Mouse (Mus musculus) lung, postnatal 0 days (tissue): ENCODE measurements at regions not wholly inside any gene's neighbourhood (a gene's known extent, or its start where the extent isn't known, plus 50 kb on each side); places are given as distances from the start of the nearest gene placed in this dataset.

Experiments used
- ATAC-seq: fragments of 200-750 bp; cut with Nextera tagmentation; 2 replicates; pipeline ENCODE4 v1.8.0; 2017; ENCODE audit warnings: moderate library complexity
- DNase-seq: peaks from one replicate; pipeline ENCODE4 v3.0.0-alpha.2; 2016; ENCODE audit warnings: low spot score
- H3K27ac ChIP-seq: fragments of 300-500 bp; sonication (generic); 2 replicates; pipeline ENCODE4 v1.5.1; 2014; ENCODE audit warnings: antibody characterized with exemption, mild to moderate bottlenecking, low read length, mixed read lengths
- H3K27me3 ChIP-seq: fragments of 300-500 bp; sonication (generic); replicated peaks from 2 replicates; pipeline ENCODE4 v1.6.1; 2014; ENCODE audit warnings: low read length, mixed read lengths; ENCODE audit not compliant: insufficient read depth
- H3K36me3 ChIP-seq: fragments of 300-500 bp; sonication (generic); 2 replicates; pipeline ENCODE4 v1.6.1; 2014; ENCODE audit warnings: low read length, mixed read lengths; ENCODE audit not compliant: insufficient read depth
- H3K4me1 ChIP-seq: fragments of 300-500 bp; sonication (generic); 2 replicates; pipeline ENCODE4 v1.6.1; 2014; ENCODE audit warnings: antibody characterized with exemption, low read depth, low read length, mixed read lengths; ENCODE audit not compliant: insufficient read depth
- H3K4me2 ChIP-seq: fragments of 300-500 bp; sonication (generic); replicated peaks from 2 replicates; pipeline ENCODE4 v1.6.1; 2014; ENCODE audit warnings: low read depth, mild to moderate bottlenecking, low read length, moderate library complexity, mixed read lengths
- H3K4me3 ChIP-seq: fragments of 300-500 bp; sonication (generic); 2 replicates; pipeline ENCODE4 v1.5.1; 2014; ENCODE audit warnings: low read depth, low read length
- H3K9ac ChIP-seq: fragments of 300-500 bp; sonication (generic); replicated peaks from 2 replicates; pipeline ENCODE4 v1.6.1; 2014; ENCODE audit warnings: low read depth, mild to moderate bottlenecking
- H3K9me3 ChIP-seq: fragments of 300-500 bp; sonication (generic); 2 replicates; pipeline ENCODE4 v1.6.1; 2016; ENCODE audit warnings: low read length, mixed read lengths
- CTCF ChIP-seq: IDR thresholded peaks from 2 replicates; pipeline ENCODE4 v1.5.1; 2016; ENCODE audit warnings: antibody characterized with exemption, mild to moderate bottlenecking
- EP300 ChIP-seq: IDR thresholded peaks from 2 replicates; pipeline ENCODE4 v1.6.1; 2016; ENCODE audit warnings: antibody characterized with exemption, mild to moderate bottlenecking, control low read depth
- WGBS: fragments of 180-500 bp; shearing (Covaris S2); extraction: QIAGEN DNeasy Blood & Tissue Kit; methylation state at CpG from one replicate; pipeline ENCODE4 v1.1.7; 2014; 5-methylcytosine and 5-hydroxymethylcytosine counted together

DNA sequence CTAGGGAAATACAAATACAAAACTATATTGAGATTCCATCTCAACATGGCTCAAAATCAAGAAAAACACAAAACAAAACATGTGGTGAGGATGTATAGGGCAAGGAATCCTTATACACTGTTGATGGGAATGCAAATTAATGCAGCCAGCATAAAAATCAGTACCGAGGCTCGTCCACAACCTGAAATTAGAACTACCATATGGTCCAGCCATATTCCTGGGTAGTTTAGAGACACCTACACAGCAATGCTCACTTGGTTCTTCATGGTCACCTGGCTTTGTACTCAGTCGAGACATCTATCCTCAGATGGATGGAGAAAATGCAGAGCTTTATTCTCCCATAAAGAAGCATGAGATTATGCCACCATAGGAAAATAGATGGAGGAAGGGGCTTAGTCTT is 340.0 kb downstream of the Phkb start:
- ATAC-seq: no peak
- H3K36me3 ChIP-seq: no peaks in the 10 kb centered on the region
- no peak overlapping the region for H3K4me2 ChIP-seq
- H3K9me3 ChIP-seq: no peaks in the 10 kb centered on the region
- no peak overlapping the region for H3K9ac ChIP-seq
- WGBS: 79% methylated on average over 3 of the region's 3 CpGs
- H3K27ac ChIP-seq: no peak overlapping the region
- no peak for DNase-seq
- no peaks in the 10 kb centered on the region for H3K4me1 ChIP-seq
- no peak overlapping the region for H3K4me3 ChIP-seq
- H3K27me3 ChIP-seq: no peaks in the 10 kb centered on the region
- no peak for TF ChIP-seq EP300
- TF ChIP-seq CTCF: no peak

DNA sequence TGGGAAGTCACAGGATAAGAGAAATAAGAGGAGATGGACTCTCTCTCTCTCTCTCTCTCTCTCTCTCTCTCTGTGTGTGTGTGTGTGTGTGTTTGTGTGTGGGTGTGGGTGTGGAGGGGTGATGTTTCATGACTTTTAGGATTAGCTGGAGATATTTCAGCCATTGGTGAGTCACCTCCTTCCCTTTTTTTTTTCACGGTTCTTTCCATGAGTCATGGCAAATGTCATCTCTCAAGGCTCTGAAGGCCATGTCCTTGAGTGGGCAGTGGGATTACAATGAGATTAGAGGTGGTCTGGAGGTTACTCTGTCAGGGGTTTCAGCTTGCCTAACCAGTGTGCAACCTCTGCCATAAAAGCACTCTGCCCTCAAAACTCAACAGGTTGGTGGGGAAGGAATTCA is 329.3 kb downstream of the Phkb start:
- H3K4me3 ChIP-seq: no peak overlapping the region
- H3K9ac ChIP-seq: no peak overlapping the region
- H3K4me1 ChIP-seq: no peaks in the 10 kb centered on the region
- TF ChIP-seq EP300 (no peak), CTCF (no peak)
- H3K4me2 ChIP-seq: no peak overlapping the region
- ATAC-seq (no peak), DNase-seq (no peak)
- H3K36me3 ChIP-seq: no peaks in the 10 kb centered on the region
- H3K27me3 ChIP-seq: no peaks in the 10 kb centered on the region
- H3K27ac ChIP-seq: no peak overlapping the region
- H3K9me3 ChIP-seq: no peaks in the 10 kb centered on the region
- 64% methylated on average over 1 of the region's 1 CpGs for WGBS

DNA sequence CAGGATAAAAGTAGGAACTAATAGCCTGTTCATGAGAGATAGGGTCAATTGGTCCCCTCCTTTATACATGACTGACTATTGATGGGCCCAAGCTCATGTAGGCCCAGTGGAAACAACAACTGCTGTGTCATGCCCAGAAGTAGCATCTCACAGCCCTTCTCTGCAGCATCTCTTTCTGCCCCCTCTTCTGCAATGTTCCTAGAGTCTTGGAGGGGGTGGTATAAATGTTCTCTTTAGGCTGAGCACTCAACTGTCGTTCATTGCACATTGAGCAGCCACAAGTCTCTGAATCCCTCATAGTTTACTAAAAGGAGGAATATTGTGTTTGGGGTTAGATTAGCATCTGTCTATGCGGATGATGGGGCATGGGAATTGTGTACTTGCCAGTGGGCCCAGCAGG is 324.1 kb downstream of the Phkb start:
- TF ChIP-seq CTCF: no peak
- TF ChIP-seq EP300: no peak

DNA sequence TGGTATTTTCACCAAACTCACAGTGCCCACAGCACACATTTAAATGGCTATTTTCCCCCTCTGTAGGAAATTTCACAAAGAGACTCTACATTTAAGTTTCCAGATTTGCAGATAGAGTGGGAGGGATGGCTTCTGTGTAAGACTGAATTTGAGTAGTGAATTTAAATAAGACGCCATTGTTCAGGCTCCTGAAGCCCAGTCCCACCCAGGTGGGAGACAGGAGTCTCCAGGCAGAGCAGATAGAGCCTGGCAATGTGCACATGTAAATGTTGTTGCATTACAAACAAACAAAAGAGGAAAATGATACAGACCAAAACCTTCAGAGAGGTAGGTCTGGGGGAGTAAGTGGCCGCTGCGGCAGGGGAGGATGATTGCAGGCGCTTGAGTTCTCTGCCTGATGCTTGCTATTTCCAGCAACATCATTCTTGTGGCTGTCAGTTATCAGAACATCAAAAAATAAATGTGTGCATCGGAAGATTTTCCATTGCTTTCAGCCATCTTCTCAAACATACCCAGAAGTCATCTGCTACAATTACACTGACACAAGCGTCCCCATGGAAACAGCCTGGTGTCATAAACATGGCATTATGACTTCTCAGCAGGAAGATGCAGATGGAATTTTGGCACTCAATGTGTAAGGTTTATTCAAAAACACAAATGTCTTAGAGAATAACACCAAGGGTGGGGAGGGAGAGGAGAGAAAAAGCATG is 318.5 kb downstream of the Phkb start:
- WGBS: 88% methylated on average over 6 of the region's 6 CpGs
- DNase-seq (no peak), ATAC-seq (no peak)
- no peak overlapping the region for H3K27ac ChIP-seq
- H3K36me3 ChIP-seq: no peaks in the 10 kb centered on the region
- no peaks in the 10 kb centered on the region for H3K27me3 ChIP-seq
- H3K4me1 ChIP-seq: no peaks in the 10 kb centered on the region
- H3K4me2 ChIP-seq: no peak overlapping the region
- H3K9me3 ChIP-seq: no peaks in the 10 kb centered on the region
- TF ChIP-seq CTCF (no peak), EP300 (no peak)
- H3K9ac ChIP-seq: no peak overlapping the region
- H3K4me3 ChIP-seq: no peak overlapping the region

More for the DNA sequence above, 324.1 kb downstream of the Phkb start:
- H3K36me3 ChIP-seq: no peaks in the 10 kb centered on the region
- no peaks in the 10 kb centered on the region for H3K27me3 ChIP-seq
- 80% methylated on average over 2 of the region's 2 CpGs for WGBS
- no peak overlapping the region for H3K4me3 ChIP-seq
- no peak overlapping the region for H3K9ac ChIP-seq
- ATAC-seq: no peak
- H3K4me2 ChIP-seq: no peak overlapping the region
- H3K4me1 ChIP-seq: no peaks in the 10 kb centered on the region
- no peak for DNase-seq
- H3K9me3 ChIP-seq: no peaks in the 10 kb centered on the region
- H3K27ac ChIP-seq: no peak overlapping the region

DNA sequence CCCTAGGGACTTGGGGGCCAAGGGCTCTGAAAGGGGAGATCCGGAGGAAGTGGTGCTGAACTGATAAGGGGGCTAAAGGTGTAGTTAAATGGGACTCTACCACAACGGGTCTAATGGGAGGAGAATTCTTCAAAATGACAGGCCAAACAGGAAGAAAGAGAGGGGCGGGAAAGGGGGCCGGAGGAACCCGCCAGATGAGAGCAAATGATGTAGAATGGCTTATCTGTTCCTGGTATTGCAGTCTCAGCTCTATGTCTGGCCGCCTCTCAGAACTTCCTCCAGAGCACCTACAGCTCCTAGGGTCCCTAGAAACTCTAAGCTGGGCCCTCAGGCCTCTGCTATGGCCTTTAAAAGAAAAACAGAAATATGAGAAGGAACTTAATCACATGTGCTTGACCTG is 306.8 kb downstream of the Phkb start:
- no peak overlapping the region for H3K27ac ChIP-seq
- no peak overlapping the region for H3K9ac ChIP-seq
- no peak overlapping the region for H3K4me2 ChIP-seq
- no peak for ATAC-seq
- H3K4me1 ChIP-seq: no peaks in the 10 kb centered on the region
- no peaks in the 10 kb centered on the region for H3K9me3 ChIP-seq
- 38% methylated on average over 6 of the region's 6 CpGs for WGBS
- H3K4me3 ChIP-seq: no peak overlapping the region
- no peak for DNase-seq
- H3K36me3 ChIP-seq: no peaks in the 10 kb centered on the region
- no peaks in the 10 kb centered on the region for H3K27me3 ChIP-seq
- TF ChIP-seq EP300 (no peak), CTCF (no peak)

DNA sequence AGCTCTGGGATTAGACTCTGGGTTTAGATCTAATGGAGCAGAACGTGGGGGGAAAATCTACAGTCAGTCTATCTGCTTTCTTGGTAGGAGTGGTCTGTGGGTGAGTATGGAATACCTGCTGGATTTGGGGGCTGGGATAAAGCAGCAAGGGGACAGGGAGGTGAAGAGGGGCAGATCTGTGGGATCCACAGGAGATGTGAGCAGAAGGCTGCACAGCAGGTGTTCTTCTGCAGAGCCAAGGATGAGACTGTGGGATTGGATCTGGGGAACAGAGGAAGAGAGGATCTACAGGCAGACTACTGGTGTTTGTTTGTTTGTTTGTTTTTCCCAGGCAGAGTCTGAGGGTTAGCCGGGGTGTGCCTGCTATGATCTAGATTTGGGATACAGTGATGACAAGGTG is 284.5 kb downstream of the Phkb start:
- ATAC-seq (no peak), DNase-seq (no peak)
- Histone ChIP-seq H3K4me2 (no peak overlapping the region), H3K9ac (no peak overlapping the region), H3K9me3 (no peaks in the 10 kb centered on the region), H3K27ac (no peak overlapping the region), H3K4me1 (no peaks in the 10 kb centered on the region), H3K36me3 (no peaks in the 10 kb centered on the region), H3K4me3 (no peak overlapping the region), H3K27me3 (no peaks in the 10 kb centered on the region)
- TF ChIP-seq CTCF: no peak
- WGBS: 52% methylated on average over 2 of the region's 2 CpGs

DNA sequence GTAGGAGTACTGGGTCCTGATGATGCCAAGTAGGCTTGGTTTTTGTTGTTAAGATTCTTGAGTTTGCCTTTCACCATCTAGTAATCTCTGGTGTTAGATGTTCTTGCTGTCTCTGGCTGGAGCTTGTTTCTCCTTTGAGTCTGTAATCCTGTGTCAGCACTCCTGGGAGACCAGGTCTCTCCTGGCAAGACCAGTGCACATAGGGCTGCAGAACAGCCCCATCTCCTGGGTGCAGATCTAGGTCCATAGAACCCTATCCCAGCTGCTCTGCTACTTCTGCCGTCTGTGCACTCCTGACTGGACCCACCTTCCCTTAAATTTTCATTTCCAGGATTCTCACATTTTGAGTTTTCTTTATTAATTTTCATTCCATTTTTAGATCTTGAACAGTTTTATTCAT is 283.9 kb downstream of the Phkb start:
- TF ChIP-seq CTCF (no peak), EP300 (no peak)
- no peak for ATAC-seq
- Histone ChIP-seq H3K36me3 (no peaks in the 10 kb centered on the region), H3K4me1 (no peaks in the 10 kb centered on the region), H3K27me3 (no peaks in the 10 kb centered on the region), H3K9me3 (no peaks in the 10 kb centered on the region), H3K27ac (no peak overlapping the region), H3K4me3 (no peak overlapping the region), H3K9ac (no peak overlapping the region), H3K4me2 (no peak overlapping the region)
- no peak for DNase-seq
- 89% methylated on average over 1 of the region's 1 CpGs for WGBS
